Mouse (Mus musculus): ENCODE measurements around the gene Itih1.

Gene Itih1

DNA sequence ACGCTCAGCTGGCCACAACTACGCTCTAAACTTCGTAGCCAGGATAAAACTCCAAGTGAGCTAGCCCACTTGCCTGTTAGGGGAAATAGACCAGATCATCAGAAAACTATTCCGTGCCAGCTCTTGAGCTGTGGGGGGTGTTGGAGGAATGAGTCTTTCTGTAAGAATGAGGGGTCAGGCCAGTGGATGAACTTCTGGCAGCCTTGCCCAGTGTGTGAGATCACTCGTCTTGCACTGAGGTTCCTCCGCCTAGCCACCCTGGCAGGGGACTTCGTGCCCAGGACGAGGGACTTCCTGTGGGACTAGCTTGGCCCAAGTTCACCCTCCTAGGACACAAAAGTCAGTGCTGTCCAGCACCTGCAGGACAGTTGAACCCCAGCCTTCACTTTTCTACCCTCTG is 38.8 kb downstream of the Itih1 start:
- DNase-seq (ENCODE audit: low spot score) = no peak

DNA sequence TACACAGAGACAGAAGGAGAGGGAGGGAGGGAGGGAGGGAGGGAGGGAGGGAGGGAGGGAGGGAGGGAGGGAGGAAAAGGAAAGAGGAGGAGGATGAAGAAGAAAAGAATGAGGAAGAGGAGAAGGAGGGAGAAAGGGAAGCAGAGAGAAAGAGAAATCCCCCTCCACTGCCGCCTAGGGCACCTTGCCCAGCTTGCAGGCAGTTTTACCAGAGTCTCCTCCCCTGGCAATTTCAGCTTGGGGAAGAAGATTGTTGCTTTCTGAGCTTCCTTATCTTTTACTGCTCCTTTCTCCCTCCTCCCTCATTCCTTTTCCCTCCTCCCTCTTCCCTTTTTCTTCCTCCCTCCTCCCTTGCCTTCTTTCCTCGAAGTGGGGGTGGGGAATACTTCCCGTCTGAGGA is 40.1 kb downstream of the Itih1 start:
- DNase-seq (ENCODE audit: low spot score) = no peak

- no peak for DNase-seq (ENCODE audit: low spot score)
These were observed 40.5 kb downstream of the Itih1 start for GRCm38 (mm10) chr14:30902628-30903027.

- no peak for DNase-seq (ENCODE audit: low spot score)
These were observed 43.1 kb downstream of the Itih1 start for GRCm38 (mm10) chr14:30899972-30900371.

DNA sequence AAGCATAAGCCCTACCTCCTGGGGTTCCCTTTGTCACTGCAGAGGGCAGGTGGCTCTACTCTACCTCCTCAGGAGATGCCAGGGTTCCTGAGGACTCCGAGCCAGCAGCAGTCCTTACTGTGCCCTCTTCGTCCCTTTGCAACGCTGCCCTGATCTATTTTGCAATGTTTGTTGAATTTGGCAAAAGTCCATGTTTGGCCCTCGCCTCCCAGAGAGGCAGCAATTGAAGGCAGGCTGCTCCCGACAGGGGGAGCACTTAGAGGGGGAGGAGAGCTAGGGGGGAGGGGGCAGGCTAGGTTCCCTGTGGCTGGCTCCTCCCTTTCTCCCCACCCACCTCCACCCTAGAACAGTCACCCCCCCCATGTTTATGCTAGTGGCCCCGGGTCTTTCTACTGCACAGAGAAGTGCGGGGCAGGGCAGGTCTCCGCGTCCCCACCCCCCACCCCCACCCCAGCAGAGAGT is 54.8 kb downstream of the Itih1 start:
- peak; percentile 13 for DNase-seq (ENCODE audit: low spot score)

DNA sequence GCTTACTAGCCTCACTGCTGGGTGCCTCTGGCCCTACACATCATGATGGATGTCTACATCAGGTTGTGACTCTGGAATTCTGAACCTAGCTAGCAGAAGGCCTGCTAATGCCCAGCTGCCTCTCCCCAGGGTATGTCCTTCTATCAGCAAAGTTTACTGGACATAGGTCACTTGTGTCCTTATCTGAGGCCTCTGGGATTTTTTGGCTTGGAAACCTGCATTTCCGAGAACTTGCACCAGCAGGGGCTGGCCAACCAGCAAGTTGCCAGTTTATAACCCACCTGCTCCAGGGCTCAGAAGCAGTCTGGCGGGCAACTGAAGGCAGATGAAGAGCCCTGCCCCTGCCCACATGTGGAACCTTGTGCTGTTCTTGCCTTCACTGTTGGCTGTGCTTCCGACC is 56.9 kb downstream of the Itih1 start, which contains the start of gene Itih4:
Gene Itih4, plus strand, starts transcription at position 273 of the 400 bp plus-strand sequence.
- DNase-seq (ENCODE audit: low spot score) = no peak

- DNase-seq (ENCODE audit: low spot score) = no peak
These were observed 57.8 kb downstream of the Itih1 start for GRCm38 (mm10) chr14:30885298-30885697.

DNA sequence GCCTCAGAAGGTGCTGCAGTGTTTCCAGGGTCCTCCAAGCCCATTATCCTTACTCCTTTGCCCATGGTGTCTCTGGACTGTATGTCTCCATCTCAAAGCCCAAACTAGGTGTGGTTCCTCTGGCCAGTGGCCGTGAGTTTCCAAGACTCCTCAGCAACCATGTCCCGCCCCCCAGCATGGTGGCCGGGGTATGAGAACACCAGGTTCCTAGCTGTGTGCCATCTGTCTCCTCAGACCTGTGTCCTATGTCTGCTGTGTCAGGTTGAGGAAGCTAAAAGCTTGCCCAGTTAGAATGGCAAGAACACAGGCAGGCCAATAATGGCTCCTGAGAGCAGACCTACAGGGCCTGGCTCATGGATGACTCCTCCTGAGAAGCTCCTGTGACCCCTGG is 61.4 kb downstream of the Itih1 start:
- no peak for DNase-seq (ENCODE audit: low spot score)

- peak; percentile 62 for DNase-seq (ENCODE audit: low spot score)
These were observed 62.0 kb downstream of the Itih1 start for GRCm38 (mm10) chr14:30880811-30881717.

- no peak for DNase-seq (ENCODE audit: low spot score)
These were observed 62.8 kb downstream of the Itih1 start for GRCm38 (mm10) chr14:30880251-30880650.

- no peak for DNase-seq (ENCODE audit: low spot score)
These were observed 63.3 kb downstream of the Itih1 start for GRCm38 (mm10) chr14:30879794-30880193.

Measured in embryo, embryonic 10.5 days (tissue).